Mouse (Mus musculus): ENCODE data around the gene Atxn1. TPM values are rescaled to one million over a fixed set of nuclear protein-coding genes. Genes with fewer than 3 reads are reported as not detected.

Gene Atxn1
- total and polyA plus RNA-seq, 3 experiments: 0.39 to 1.1 TPM; not detected in 1

GRCm38 (mm10) chr13:45934841-45935240 is 30.0 kb downstream of the Atxn1 start:
- no peak for TF ChIP-seq MYB (IDR thresholded peaks at IDR 0.05; ENCODE audit: low read depth, low read length)
- TF ChIP-seq TAL1 (IDR thresholded peaks at IDR 0.05; ENCODE audit: low read length): no peak
- TF ChIP-seq CHD2 (IDR thresholded peaks at IDR 0.05; ENCODE audit: low read length): no peak
- no peak for TF ChIP-seq ZMIZ1 (IDR thresholded peaks at IDR 0.05; ENCODE audit: low read depth, low read length)
- no peak for TF ChIP-seq POLR2AphosphoS2 (IDR thresholded peaks at IDR 0.05; ENCODE audit: low read length)
- no peak for TF ChIP-seq RAD21 (IDR thresholded peaks at IDR 0.05; ENCODE audit: low read depth, low read length)
- TF ChIP-seq SMC3 (IDR thresholded peaks at IDR 0.05; ENCODE audit: low read depth, low read length): no peak
- TF ChIP-seq CTCF (IDR thresholded peaks at IDR 0.05 in 2 of 3, conservative IDR thresholded peaks at IDR 0.05 in 1 of 3; ENCODE audit: control insufficient read depth in 1 of 3, insufficient read depth in 1 of 3, low read depth in 2 of 3, low read length in 3 of 3, poor library complexity in 1 of 3, severe bottlenecking in 1 of 3): no peak
- TF ChIP-seq KAT2A (conservative IDR thresholded peaks at IDR 0.05; ENCODE audit: low read depth, low read length): no peak
- no peak for TF ChIP-seq ZKSCAN1 (IDR thresholded peaks at IDR 0.05; ENCODE audit: low read depth, low read length)
- TF ChIP-seq TCF12 (IDR thresholded peaks at IDR 0.05; ENCODE audit: low read depth, low read length): no peak
- no peak for TF ChIP-seq CHD1 (IDR thresholded peaks at IDR 0.05; ENCODE audit: low read depth, low read length)
- no peak for TF ChIP-seq USF1 (IDR thresholded peaks at IDR 0.05; ENCODE audit: low read depth, low read length)
- no peak for TF ChIP-seq JUND (IDR thresholded peaks at IDR 0.05; ENCODE audit: low read depth, low read length)
- TF ChIP-seq POLR2AphosphoS5 (IDR thresholded peaks at IDR 0.05; ENCODE audit: borderline replicate concordance, low read depth, low read length): no peak
- TF ChIP-seq POLR2A (IDR thresholded peaks at IDR 0.05; ENCODE audit: control insufficient read depth in 1 of 2, insufficient read depth in 1 of 2, low read depth in 1 of 2, low read length in 2 of 2, poor library complexity in 1 of 2): no peak
- TF ChIP-seq USF2 (IDR thresholded peaks at IDR 0.05; ENCODE audit: borderline replicate concordance in 1 of 2, insufficient read depth in 1 of 2, low read depth in 1 of 2, low read length in 2 of 2): no peak
- TF ChIP-seq MEF2A (IDR thresholded peaks at IDR 0.05; ENCODE audit: extremely low read depth, insufficient replicate concordance, low read depth, low read length, poor library complexity, severe bottlenecking): no peak
- TF ChIP-seq SIN3A (IDR thresholded peaks at IDR 0.05; ENCODE audit: low read length): no peak
- TF ChIP-seq TBP (IDR thresholded peaks at IDR 0.05; ENCODE audit: low read depth, low read length): no peak
- H3K27ac ChIP-seq (ENCODE audit: control insufficient read depth, low read depth, low read length): no peak overlapping the region
- no peak for DNase-seq (ENCODE audit: low read depth, low spot score)
- no peak overlapping the region for H3K9ac ChIP-seq (ENCODE audit: control insufficient read depth, low read depth, low read length, poor library complexity, severe bottlenecking)
- H3K4me3 ChIP-seq (ENCODE audit: control insufficient read depth in 1 of 2, insufficient read depth in 1 of 2, low read depth in 2 of 2, low read length in 2 of 2): no peak overlapping the region
- no peaks in the 10 kb centered on the region for H3K9me3 ChIP-seq (replicated peaks; ENCODE audit: insufficient read depth, low read length)
- no peaks in the 10 kb centered on the region for H3K27me3 ChIP-seq (ENCODE audit: control insufficient read depth in 1 of 2, insufficient read depth in 2 of 2, low read length in 2 of 2)
- H3K36me3 ChIP-seq (ENCODE audit: control insufficient read depth in 1 of 2, insufficient read depth in 2 of 2, low read length in 2 of 2): no peaks in the 10 kb centered on the region
- H3K79me2 ChIP-seq (ENCODE audit: control insufficient read depth, insufficient read depth, low read length, poor library complexity): no peaks in the 10 kb centered on the region
- no peaks in the 10 kb centered on the region for H3K4me1 ChIP-seq (ENCODE audit: control insufficient read depth in 1 of 2, insufficient read depth in 2 of 2, low read length in 2 of 2)

DNA sequence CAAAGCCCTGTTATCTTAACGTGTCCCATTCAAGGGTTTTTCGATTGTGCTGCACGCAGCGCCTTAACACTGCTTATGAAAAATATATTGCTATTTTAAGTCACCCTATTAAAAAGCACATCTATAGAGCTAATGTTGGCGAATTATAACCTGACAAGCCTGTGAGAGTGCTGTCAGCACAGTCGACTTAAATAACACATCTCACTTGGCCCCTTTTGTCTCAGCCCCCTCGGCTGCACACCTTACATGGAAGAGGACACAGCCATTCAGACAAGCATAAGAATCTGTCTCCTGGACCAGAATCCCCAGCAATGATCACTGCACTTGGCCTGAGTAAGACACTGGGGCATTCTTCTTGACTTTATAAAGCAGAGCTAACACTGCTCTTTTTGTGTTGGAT is 30.7 kb downstream of the Atxn1 start:
- no peaks in the 10 kb centered on the region for H3K27me3 ChIP-seq (ENCODE audit: control insufficient read depth in 1 of 2, insufficient read depth in 2 of 2, low read length in 2 of 2)
- no peaks in the 10 kb centered on the region for H3K4me1 ChIP-seq (ENCODE audit: control insufficient read depth in 1 of 2, insufficient read depth in 2 of 2, low read length in 2 of 2)
- no peak for DNase-seq (ENCODE audit: low read depth, low spot score)
- H3K27ac ChIP-seq (ENCODE audit: control insufficient read depth, low read depth, low read length): no peak overlapping the region
- no peaks in the 10 kb centered on the region for H3K79me2 ChIP-seq (ENCODE audit: control insufficient read depth, insufficient read depth, low read length, poor library complexity)
- no peak overlapping the region for H3K9ac ChIP-seq (ENCODE audit: control insufficient read depth, low read depth, low read length, poor library complexity, severe bottlenecking)
- H3K4me3 ChIP-seq (ENCODE audit: control insufficient read depth in 1 of 2, insufficient read depth in 1 of 2, low read depth in 2 of 2, low read length in 2 of 2): no peak overlapping the region
- H3K36me3 ChIP-seq (ENCODE audit: control insufficient read depth in 1 of 2, insufficient read depth in 2 of 2, low read length in 2 of 2): no peaks in the 10 kb centered on the region
- H3K9me3 ChIP-seq (replicated peaks; ENCODE audit: insufficient read depth, low read length): no peaks in the 10 kb centered on the region
- no peak for TF ChIP-seq RCOR1 (IDR thresholded peaks at IDR 0.05; ENCODE audit: low read depth, low read length)
- no peak for TF ChIP-seq CHD2 (IDR thresholded peaks at IDR 0.05; ENCODE audit: low read length)
- TF ChIP-seq MAFK (IDR thresholded peaks at IDR 0.05; ENCODE audit: borderline replicate concordance, low read depth, low read length): no peak
- TF ChIP-seq ZC3H11A (IDR thresholded peaks at IDR 0.05; ENCODE audit: low read depth, low read length): no peak
- TF ChIP-seq NRF1 (IDR thresholded peaks at IDR 0.05; ENCODE audit: insufficient read depth, low read depth, low read length, poor library complexity, severe bottlenecking): no peak
- no peak for TF ChIP-seq TAL1 (IDR thresholded peaks at IDR 0.05; ENCODE audit: low read length)
- no peak for TF ChIP-seq MEF2A (IDR thresholded peaks at IDR 0.05; ENCODE audit: extremely low read depth, insufficient replicate concordance, low read depth, low read length, poor library complexity, severe bottlenecking)
- TF ChIP-seq MAZ (IDR thresholded peaks at IDR 0.05; ENCODE audit: low read depth, low read length): no peak
- no peak for TF ChIP-seq RAD21 (IDR thresholded peaks at IDR 0.05; ENCODE audit: low read depth, low read length)
- TF ChIP-seq ZKSCAN1 (IDR thresholded peaks at IDR 0.05; ENCODE audit: low read depth, low read length): no peak
- no peak for TF ChIP-seq TCF12 (IDR thresholded peaks at IDR 0.05; ENCODE audit: low read depth, low read length)
- no peak for TF ChIP-seq GABPA (IDR thresholded peaks at IDR 0.05; ENCODE audit: low read depth, low read length)
- TF ChIP-seq ETS1 (IDR thresholded peaks at IDR 0.05; ENCODE audit: low read depth, low read length): no peak
- no peak for TF ChIP-seq UBTF (IDR thresholded peaks at IDR 0.05; ENCODE audit: borderline replicate concordance, insufficient read depth, low read depth, low read length)
- TF ChIP-seq CHD1 (IDR thresholded peaks at IDR 0.05; ENCODE audit: low read depth, low read length): no peak
- no peak for TF ChIP-seq SMC3 (IDR thresholded peaks at IDR 0.05; ENCODE audit: low read depth, low read length)
- TF ChIP-seq NELFE (IDR thresholded peaks at IDR 0.05; ENCODE audit: low read depth, low read length): no peak
- TF ChIP-seq JUND (IDR thresholded peaks at IDR 0.05; ENCODE audit: low read depth, low read length): no peak
- TF ChIP-seq KAT2A (conservative IDR thresholded peaks at IDR 0.05; ENCODE audit: low read depth, low read length): no peak
